Mouse (Mus musculus): ENCODE data around the gene Hcn3. TPM values are rescaled to one million over a fixed set of nuclear protein-coding genes. Genes with fewer than 3 reads are reported as not detected.
A peak's percentile ranks its signal among the peaks of the same experiment; 100 is the strongest.

The Hcn3 gene
- total RNA-seq, 1 experiment = 4.0 TPM

- TF ChIP-seq HCFC1 (IDR thresholded peaks at IDR 0.05; ENCODE audit: borderline replicate concordance, insufficient read depth, low read length) (no peak), ZNF384 (IDR thresholded peaks at IDR 0.05; ENCODE audit: low read depth, low read length) (no peak), ZC3H11A (IDR thresholded peaks at IDR 0.05; ENCODE audit: borderline replicate concordance, low read depth, low read length) (no peak), CHD2 (IDR thresholded peaks at IDR 0.05; ENCODE audit: low read depth, low read length) (no peak), MAFK (IDR thresholded peaks at IDR 0.05; ENCODE audit: insufficient read depth, low read depth, low read length) (no peak)
- H3K4me3 ChIP-seq (ENCODE audit: insufficient read depth in 1 of 2, low read depth in 1 of 2, low read length in 2 of 2, poor library complexity in 1 of 2, severe bottlenecking in 1 of 2) = no peak overlapping the region; a peak in 1 of 4 replicates
- H3K4me1 ChIP-seq (ENCODE audit: control insufficient read depth in 2 of 2, insufficient read depth in 2 of 2, low read length in 2 of 2, poor library complexity in 1 of 2) = peaks cover 4 to 6% of the 10 kb centered on the region in 2 experiments; a peak in 3 of 4 replicates
- H3K9me3 ChIP-seq (ENCODE audit: control insufficient read depth, insufficient read depth, low read depth, low read length) = no peaks in the 10 kb centered on the region
- H3K36me3 ChIP-seq (ENCODE audit: control insufficient read depth, insufficient read depth, low read length, poor library complexity, severe bottlenecking) = peaks cover 42% of the 10 kb centered on the region
- in situ Hi-C loops (cut with MboI; ENCODE audit: low sequenced_read_pairs in 2 of 2, unreplicated experiment in 2 of 2) = no loop called here
- no peak for DNase-seq (ENCODE audit: low read depth, low spot score)
- no peak overlapping the region for H3K27ac ChIP-seq (ENCODE audit: insufficient read depth, low read depth, low read length, poor library complexity, severe bottlenecking)
- H3K9ac ChIP-seq (ENCODE audit: insufficient read depth, low read depth, low read length, poor library complexity, severe bottlenecking) = peak overlapping the region; percentile 45; the same call in 1 of the 2 replicates
Measured at GRCm38 (mm10) chr3:89179056-89179455, 19.1 kb upstream of the Hcn3 start.

GRCm38 (mm10) chr3:89178107-89178385 is 18.1 kb upstream of the Hcn3 start:
- Histone ChIP-seq H3K4me3 (ENCODE audit: insufficient read depth in 1 of 2, low read depth in 1 of 2, low read length in 2 of 2, poor library complexity in 1 of 2, severe bottlenecking in 1 of 2) (peak overlapping the region; percentile 77 to 95), H3K4me1 (ENCODE audit: control insufficient read depth in 2 of 2, insufficient read depth in 2 of 2, low read length in 2 of 2, poor library complexity in 1 of 2) (peaks cover 4% of the 10 kb centered on the region in 2 experiments; a peak in 3 of 4 replicates), H3K36me3 (ENCODE audit: control insufficient read depth, insufficient read depth, low read length, poor library complexity, severe bottlenecking) (peaks cover 51% of the 10 kb centered on the region), H3K27ac (ENCODE audit: insufficient read depth, low read depth, low read length, poor library complexity, severe bottlenecking) (no peak overlapping the region; the same call in 1 of the 2 replicates), H3K9ac (ENCODE audit: insufficient read depth, low read depth, low read length, poor library complexity, severe bottlenecking) (peak overlapping the region; percentile 87), H3K9me3 (ENCODE audit: control insufficient read depth, insufficient read depth, low read depth, low read length) (no peaks in the 10 kb centered on the region)
- TF ChIP-seq ZNF384 (IDR thresholded peaks at IDR 0.05; ENCODE audit: low read depth, low read length) = no peak
- no peak for TF ChIP-seq MAFK (IDR thresholded peaks at IDR 0.05; ENCODE audit: insufficient read depth, low read depth, low read length)
- no peak for TF ChIP-seq ZC3H11A (IDR thresholded peaks at IDR 0.05; ENCODE audit: borderline replicate concordance, low read depth, low read length)
- no peak for TF ChIP-seq HCFC1 (IDR thresholded peaks at IDR 0.05; ENCODE audit: borderline replicate concordance, insufficient read depth, low read length)
- no peak for TF ChIP-seq CHD2 (IDR thresholded peaks at IDR 0.05; ENCODE audit: low read depth, low read length)
- no peak for DNase-seq (ENCODE audit: low read depth, low spot score)
- in situ Hi-C loops (cut with MboI; ENCODE audit: low sequenced_read_pairs in 2 of 2, unreplicated experiment in 2 of 2) = no loop called here

DNA sequence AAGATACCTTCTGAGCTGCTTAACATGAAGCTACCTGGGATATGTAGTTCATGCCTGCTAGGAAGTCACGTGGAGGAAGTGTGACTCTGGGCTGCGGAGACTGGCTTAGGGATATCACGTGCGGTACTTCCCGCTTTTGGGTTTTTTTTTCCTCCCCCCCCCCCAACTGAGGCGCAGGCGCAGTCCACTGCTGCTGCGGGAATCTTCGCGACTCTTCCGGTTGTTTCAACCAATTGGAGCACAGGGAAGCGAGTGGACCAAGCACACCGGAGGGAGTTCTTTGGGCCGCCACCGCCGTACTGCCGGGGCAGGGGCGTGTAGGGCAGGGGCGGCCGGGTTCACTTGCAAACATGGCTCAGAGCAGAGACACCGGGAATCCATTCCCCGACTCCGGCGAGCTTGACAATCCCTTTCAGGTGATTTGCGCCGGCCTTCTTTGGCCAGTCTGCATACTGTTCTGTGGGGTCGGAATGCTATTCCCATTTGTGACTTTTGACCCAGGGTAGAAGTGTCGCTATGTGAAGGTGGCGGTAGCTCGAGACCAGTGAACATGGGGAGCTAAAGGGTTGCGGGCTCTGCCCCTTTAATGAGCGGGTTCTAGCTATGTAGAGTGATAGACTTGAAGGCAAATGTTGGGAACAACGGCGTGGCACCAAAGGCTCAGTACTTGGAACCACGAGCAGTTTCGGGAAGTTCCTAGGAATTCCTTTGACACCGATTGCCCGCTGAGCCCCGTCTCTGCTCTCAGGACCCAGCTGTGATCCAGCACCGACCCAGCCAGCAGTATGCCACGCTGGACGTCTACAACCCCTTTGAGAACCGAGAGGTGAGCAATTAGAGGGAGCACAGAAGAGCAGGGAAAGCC is 17.5 kb upstream of the Hcn3 start, which contains the start of gene Scamp3:
Scamp3 (plus strand) TSS at position 232 of the 865 bp plus-strand sequence.
- peak; percentile 98 for DNase-seq (ENCODE audit: low read depth, low spot score)
- peaks cover 52% of the 10 kb centered on the region for H3K36me3 ChIP-seq (ENCODE audit: control insufficient read depth, insufficient read depth, low read length, poor library complexity, severe bottlenecking)
- TF ChIP-seq ZC3H11A (IDR thresholded peaks at IDR 0.05; ENCODE audit: borderline replicate concordance, low read depth, low read length) = no peak
- peak; percentile 98 for TF ChIP-seq ZNF384 (IDR thresholded peaks at IDR 0.05; ENCODE audit: low read depth, low read length)
- peak; percentile 40 for TF ChIP-seq CHD2 (IDR thresholded peaks at IDR 0.05; ENCODE audit: low read depth, low read length)
- no peak for TF ChIP-seq MAFK (IDR thresholded peaks at IDR 0.05; ENCODE audit: insufficient read depth, low read depth, low read length)
- peak; percentile 97 for TF ChIP-seq HCFC1 (IDR thresholded peaks at IDR 0.05; ENCODE audit: borderline replicate concordance, insufficient read depth, low read length)
- peak within 1 kb of the TSS; percentile 87 for H3K9ac ChIP-seq (ENCODE audit: insufficient read depth, low read depth, low read length, poor library complexity, severe bottlenecking)
- H3K4me3 ChIP-seq (ENCODE audit: insufficient read depth in 1 of 2, low read depth in 1 of 2, low read length in 2 of 2, poor library complexity in 1 of 2, severe bottlenecking in 1 of 2) = peak within 1 kb of the TSS; percentile 77 to 95
- no peaks in the 10 kb centered on the region for H3K9me3 ChIP-seq (ENCODE audit: control insufficient read depth, insufficient read depth, low read depth, low read length)
- peaks cover 4% of the 10 kb centered on the region in 2 experiments; a peak in 3 of 4 replicates for H3K4me1 ChIP-seq (ENCODE audit: control insufficient read depth in 2 of 2, insufficient read depth in 2 of 2, low read length in 2 of 2, poor library complexity in 1 of 2)
- H3K27ac ChIP-seq (ENCODE audit: insufficient read depth, low read depth, low read length, poor library complexity, severe bottlenecking) = peak within 1 kb of the TSS; percentile 4
- in situ Hi-C loops (cut with MboI; ENCODE audit: low sequenced_read_pairs in 2 of 2, unreplicated experiment in 2 of 2) = no loop called here

DNA sequence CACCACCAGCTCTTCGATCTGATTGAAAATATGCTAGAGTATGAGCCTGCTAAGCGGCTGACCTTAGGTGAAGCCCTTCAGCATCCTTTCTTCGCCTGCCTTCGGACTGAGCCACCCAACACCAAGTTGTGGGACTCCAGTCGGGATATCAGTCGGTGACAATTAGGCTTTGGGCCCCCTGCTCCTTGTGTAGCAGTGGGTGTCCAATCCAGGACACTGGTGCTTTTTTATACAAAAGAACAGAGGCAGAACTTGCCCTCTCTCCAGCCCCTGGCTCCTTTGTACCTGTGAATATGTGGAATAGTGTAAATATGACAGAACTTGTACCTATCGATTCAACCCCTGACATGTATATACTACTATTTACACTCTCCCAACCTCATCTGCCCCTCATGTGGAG is 16.4 kb upstream of the Hcn3 start:
- Histone ChIP-seq H3K4me1 (ENCODE audit: control insufficient read depth in 2 of 2, insufficient read depth in 2 of 2, low read length in 2 of 2, poor library complexity in 1 of 2) (peaks cover 4% of the 10 kb centered on the region in 2 experiments; a peak in 2 of 4 replicates), H3K27ac (ENCODE audit: insufficient read depth, low read depth, low read length, poor library complexity, severe bottlenecking) (no peak overlapping the region), H3K9me3 (ENCODE audit: control insufficient read depth, insufficient read depth, low read depth, low read length) (no peaks in the 10 kb centered on the region), H3K9ac (ENCODE audit: insufficient read depth, low read depth, low read length, poor library complexity, severe bottlenecking) (no peak overlapping the region), H3K36me3 (ENCODE audit: control insufficient read depth, insufficient read depth, low read length, poor library complexity, severe bottlenecking) (peaks cover 55% of the 10 kb centered on the region), H3K4me3 (ENCODE audit: insufficient read depth in 1 of 2, low read depth in 1 of 2, low read length in 2 of 2, poor library complexity in 1 of 2, severe bottlenecking in 1 of 2) (no peak overlapping the region)
- TF ChIP-seq CHD2 (IDR thresholded peaks at IDR 0.05; ENCODE audit: low read depth, low read length) (no peak), HCFC1 (IDR thresholded peaks at IDR 0.05; ENCODE audit: borderline replicate concordance, insufficient read depth, low read length) (no peak), ZC3H11A (IDR thresholded peaks at IDR 0.05; ENCODE audit: borderline replicate concordance, low read depth, low read length) (no peak), ZNF384 (IDR thresholded peaks at IDR 0.05; ENCODE audit: low read depth, low read length) (no peak), MAFK (IDR thresholded peaks at IDR 0.05; ENCODE audit: insufficient read depth, low read depth, low read length) (no peak)
- DNase-seq (ENCODE audit: low read depth, low spot score) = no peak
- in situ Hi-C loops (cut with MboI; ENCODE audit: low sequenced_read_pairs in 2 of 2, unreplicated experiment in 2 of 2) = no loop called here
